Mouse (Mus musculus) cerebellum, adult 9-10 months (tissue): ENCODE measurements around the gene Ifnl3.
A peak's percentile ranks its signal among the peaks of the same experiment; 100 is the strongest.

Source experiments
- DNase-seq: peaks from one replicate; pipeline ENCODE4 v3.0.0; 2022

Ifnl3 gene

DNA sequence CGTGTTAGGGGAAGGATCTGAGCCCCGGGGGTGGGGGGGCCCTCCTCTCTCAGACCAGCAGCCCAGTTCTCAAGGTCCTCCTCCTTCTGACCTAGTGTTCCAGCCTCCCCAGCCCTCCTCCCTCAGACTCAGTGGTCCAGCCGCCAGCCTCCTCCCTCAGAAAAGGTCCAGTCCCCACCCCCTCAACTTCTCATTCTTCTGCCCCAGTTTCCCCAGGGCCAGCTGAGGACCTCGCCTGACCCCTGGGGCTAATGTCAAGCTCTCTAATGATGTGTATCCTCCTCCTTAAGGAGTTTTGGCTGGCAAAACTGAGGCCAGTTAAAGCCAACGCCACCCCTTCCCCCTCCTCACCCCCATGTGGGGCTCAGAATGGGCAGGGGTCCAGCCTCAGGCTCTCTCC is 24.5 kb downstream of the Ifnl3 start, which contains the start of gene Nccrp1:
TSS of gene Nccrp1 (minus strand) at position 101 of the 400 bp plus-strand sequence.
- DNase-seq = no peak

DNA sequence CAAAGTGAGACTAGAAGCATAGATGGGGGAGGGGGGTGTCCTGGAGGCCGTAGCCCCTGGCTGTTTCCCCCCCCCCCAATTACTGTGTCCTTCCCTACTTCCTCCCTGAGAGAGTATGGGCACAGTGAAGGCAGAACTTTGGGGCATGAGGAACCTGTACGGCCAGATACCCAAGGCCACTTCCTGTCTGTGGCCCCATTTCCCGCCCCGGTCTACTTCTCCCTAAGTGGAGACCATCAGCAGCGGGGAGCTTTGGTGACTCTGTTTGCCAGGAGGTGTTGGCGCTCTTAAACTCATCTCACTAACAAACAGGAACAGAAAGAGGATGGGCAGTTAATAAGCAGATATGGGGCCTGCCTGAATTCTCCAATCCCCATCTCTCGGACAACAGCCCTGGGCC is 25.0 kb downstream of the Ifnl3 start:
- no peak for DNase-seq

DNA sequence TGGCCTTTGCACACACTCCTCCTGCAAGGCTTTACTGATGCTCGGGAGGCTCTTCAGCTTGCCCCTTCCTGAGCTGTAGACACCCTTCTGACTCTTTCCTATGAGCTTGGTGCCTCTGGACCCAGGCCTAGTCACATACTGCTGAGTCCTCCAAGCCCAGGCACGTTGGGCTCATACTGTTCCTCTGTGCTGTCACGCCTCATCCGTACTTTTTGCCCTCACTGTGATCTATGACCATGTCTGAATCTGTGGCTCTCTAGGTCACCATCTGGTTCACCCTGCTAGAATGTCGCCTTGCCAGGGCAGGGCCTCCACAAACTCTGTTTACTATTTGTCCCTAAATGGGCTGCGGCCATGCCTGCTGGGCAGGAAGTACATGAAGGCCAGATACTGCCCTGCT is 30.4 kb downstream of the Ifnl3 start:
- DNase-seq = no peak

DNA sequence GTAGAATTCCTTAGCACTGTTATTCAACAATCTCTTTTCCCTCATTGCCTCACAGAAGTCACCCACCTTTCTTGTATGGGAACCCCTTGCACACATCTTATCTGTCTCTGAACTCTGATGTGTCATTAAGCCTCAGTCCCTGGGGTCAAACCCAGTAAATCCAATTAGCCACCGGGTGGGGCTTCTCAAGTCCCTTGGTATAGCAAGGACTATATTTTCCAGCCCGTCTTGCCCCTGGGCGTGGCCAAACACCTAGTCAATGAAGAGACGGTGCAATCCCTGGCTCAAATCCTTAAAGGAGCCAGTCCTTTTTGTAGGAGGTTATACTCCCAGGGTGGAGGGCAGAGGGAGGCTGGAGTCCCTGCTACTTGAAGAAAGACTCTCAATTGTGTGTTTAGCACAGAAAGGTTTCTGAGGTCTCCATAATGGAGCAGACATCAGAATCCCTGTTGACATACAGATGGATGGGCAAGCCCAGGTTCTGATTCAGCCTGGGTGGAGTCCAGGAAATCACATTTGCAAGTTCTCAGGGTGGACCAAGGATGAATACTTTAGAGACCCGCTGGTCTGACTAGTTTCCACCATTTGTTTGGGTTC is 33.4 kb downstream of the Ifnl3 start:
- no peak for DNase-seq

DNA sequence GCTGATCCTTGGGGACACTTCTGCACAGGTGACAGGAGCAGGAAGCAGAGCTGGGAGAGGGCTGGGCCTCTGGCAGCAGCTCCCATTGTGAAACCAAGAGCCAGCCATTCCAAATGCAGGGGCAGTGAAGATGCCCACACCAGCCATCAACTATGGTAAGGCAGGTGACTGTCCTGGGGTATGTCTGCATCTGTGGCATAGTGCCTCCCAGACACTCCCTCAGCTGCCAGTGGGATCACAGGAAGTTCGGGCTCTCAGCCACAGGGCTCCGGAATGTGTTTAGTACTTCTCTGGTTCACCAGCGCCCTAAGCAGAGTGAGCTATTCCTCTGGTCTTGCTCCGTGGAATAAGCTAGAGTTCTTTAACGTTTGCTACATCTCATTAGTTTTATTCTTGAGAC is 34.4 kb downstream of the Ifnl3 start:
- no peak for DNase-seq

DNA sequence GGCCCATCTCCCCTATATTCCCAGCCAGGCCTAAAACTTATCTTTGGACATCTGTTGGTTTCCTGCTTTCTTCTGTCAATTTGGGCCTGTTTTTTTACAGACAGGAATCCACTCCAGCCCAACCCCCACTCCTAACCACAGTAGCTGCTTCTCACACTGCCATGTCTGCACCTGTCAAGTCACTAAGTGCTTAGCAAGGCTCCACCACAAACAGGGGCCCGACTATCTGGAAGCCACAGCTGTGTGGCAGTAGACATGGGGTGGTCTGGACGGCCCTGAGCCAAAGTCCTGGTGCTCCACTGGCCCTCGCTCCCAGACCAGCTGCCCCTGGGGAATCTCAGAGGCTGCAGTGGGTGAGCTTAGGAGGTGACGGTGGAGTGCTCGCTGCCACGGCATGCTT is 35.1 kb downstream of the Ifnl3 start:
- no peak for DNase-seq

DNA sequence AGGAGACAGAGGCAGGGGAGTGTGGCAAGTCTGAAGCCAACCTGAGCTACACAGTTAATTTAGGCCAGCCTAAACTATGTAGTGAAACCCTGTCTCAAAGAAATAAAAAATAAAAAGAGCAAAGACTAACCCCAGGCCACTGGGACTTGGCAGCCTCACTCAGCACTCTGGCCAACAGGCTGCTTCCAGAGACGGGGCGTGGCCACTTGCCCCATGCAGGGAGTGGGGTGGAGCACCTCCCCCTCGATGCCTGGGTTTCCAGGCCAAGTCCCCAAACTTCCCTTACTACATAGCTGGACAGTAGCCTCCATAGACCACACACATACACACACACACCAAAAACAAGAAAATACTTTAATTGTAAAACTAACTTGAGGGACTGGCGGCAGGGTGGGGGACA is 35.9 kb downstream of the Ifnl3 start:
- no peak for DNase-seq

DNA sequence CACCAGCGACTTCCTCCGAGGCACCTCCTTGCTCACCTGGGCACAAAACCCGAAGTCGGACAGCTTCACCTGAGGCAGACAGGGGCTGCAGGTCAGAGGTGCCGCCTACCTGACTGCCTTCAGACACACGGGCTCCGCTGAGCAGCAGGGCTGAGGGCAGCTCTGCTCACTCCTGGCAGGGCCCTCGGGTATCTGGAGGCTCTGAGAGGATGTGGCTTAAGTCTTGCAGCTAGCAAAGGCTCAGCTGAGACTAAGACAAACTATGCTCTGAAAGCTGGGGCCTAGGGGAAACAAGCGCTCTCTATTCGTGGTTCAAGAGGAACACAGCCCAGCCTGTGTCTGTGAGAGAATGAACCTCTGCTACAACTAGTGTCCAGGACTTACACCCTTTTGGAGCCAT is 38.2 kb downstream of the Ifnl3 start:
- no peak for DNase-seq

DNA sequence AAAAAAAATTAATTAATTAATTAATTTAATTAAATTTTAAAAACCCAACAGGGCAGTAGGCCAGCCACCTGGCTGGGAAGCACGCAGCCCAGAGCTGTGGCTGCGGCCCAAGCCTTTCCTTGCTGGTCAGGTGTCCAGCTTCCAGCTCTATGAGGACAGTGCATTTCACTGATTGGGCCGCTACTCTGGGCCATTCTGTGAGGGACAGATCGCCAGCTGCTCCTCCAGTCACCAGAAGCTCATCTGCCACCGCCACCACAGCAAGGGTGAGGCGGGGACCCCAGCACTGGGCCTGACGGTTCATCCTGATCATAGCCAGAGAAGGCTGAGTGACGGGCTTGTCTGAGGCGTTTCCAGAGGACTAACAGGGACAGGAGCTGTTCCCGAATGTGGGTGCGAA is 39.3 kb downstream of the Ifnl3 start:
- peak; percentile 50 for DNase-seq

DNA sequence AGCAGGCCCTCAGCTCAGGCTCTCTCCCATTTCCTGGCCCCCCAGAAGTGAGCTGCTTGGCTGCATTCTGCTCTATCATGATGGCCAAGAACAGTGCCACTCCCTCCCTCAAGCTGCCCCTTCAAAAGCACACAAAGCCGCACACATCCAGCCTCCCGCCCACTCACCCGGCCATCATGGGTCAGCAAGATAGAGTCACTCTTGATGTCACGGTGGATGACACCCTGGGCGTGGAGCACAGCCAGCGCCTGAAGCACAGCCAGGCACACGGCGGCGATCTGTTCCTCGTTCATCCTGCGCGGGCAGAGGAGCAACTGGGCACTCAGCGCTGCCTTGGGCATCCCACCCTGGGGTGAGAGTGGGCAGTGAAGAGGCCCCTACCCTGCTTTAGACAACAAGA is 39.7 kb downstream of the Ifnl3 start:
- DNase-seq = peak; percentile 69

DNA sequence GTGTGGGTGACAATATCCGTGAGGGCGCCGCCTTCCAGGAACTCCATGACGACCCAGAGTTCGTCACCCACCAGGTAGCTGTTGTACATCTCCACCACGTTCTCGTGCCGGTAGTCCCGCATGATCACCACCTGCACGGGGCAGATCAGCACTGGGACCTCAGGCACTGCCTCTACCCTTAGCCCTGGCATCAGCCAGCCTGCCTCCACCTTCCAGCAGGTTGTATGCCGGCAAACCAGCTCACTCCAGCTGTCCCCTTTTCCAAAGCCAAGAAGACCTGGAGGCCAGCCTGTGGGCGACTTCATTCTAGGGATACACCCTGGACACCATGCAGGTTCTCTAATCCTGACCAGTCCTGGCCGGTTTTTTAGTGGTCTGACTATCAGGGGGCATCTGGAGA is 40.3 kb downstream of the Ifnl3 start:
- DNase-seq = peak; percentile 69

DNA sequence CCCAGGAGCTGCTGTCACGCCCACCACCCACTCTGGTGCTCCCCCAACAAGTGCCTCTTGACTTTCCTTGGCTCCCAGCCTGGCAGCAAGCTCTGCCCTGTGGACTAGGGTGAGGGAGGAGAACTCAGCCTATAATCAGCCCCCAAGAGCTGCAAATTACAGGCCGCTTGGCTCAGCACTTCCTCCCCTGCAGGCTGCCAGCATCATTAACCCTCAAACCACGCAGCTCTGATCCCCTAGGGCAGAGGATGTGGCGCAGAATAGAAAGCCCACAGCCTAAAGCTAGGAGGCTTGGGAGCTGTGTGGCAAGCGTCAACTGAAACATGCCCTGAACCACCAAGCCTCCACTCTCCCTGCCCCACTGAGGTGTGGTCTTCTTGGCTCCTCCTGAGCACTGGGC is 42.8 kb downstream of the Ifnl3 start:
- DNase-seq = no peak

DNA sequence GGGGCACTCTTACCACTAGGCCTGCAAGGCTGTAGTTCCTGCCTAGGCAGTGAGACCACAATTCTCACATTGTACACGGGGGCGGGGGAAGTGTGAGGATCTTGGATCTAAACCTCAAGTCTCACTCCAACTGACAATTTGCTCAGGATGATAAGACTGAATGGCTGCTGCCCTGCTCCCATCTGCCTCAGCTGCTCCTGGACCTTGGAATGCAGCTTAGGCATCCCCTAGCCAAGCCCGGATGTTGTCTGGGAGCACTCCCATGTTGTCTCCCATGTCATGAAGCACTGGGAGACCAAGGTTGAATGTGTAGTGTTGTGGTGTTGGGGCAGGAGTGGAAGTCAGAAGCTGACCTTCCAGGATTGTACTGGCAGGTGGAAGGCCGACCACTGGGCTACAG is 44.9 kb downstream of the Ifnl3 start:
- no peak for DNase-seq

DNA sequence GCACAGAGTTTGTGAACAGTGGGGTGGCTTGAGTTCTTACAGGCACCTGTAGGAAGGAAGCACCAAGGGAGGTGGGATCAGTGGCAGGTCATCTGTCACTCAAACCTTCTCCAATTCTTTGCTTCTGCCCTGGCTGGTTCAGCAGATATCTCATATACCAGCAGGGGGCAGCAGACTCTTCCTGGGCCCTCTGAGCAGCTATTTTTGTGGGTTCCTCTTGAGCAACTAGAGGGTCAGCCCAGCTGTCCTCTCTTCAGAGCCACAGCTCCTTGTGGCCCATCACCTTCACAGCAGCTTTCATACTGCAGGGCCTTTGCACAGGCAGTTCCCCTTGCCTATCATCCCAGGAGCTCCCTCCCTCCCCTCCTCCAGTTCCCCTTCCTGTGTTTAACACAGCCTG is 45.6 kb downstream of the Ifnl3 start:
- DNase-seq = peak; percentile 78

DNA sequence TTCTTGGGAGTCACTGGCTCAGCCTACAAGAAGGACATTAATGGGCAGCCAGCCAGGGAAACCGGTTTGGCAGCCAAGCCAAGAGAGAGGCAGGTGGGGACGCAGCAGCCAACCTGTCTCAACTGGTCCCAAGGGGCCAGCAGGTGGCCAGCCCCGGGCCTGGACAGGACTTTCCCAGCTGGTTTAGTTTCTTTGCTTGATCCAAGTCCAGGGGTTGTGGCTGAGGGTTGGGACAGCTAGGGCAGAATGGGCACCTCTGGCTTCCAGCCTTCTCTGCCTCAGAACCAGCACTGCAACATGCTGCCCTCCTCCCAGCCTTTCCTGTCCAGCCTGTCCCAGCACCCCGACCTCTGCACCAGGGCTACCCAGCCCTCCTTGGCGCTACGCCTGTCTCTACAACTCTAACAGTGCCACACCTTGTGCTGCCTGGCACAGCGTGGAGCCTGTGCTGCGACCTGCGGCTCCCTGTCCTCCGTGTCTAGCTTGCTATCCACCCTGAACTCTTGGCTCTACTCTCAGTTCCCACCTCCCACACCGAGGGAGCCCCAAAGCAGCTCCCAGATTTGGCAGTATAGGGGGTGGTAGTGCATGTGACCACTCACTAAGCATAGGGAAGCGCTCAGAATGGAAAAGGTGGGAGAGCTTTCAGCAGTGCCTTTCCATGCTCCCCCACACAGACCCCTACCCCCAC is 47.8 kb downstream of the Ifnl3 start:
- peak; percentile 74 for DNase-seq

DNA sequence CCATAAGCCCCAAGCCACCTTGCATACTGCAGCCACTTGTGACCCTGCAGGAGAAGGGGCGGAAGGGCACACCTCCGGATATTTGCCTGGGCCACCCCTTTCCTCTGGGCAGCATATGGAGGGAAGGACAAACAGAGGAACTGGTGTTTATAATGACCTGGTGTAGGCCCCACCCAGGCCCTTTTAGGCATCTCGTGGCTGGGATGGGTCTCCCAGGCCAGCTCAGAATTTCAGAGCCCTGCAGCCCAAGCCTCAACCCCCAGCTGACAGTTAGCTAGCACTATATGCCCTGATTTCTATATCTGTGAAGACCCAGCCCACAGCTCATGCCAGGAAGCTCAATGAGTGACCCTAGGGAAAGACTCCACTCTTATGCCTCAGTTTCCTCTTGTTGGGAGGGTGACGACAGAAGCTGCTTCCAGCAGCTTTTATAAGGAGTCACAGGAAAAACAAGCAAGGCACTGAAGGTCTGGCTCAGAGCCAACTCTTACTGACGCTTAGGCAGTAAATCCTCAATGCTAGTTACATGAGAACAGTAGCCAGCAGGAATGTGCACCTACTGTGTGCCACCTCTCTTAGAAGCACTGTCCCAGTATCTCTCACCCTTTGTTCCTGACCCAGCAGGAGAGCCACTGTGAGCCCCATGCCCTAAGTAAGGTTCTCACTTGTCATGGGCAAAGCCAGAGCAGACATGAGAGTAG is 48.5 kb downstream of the Ifnl3 start:
- DNase-seq = no peak

DNA sequence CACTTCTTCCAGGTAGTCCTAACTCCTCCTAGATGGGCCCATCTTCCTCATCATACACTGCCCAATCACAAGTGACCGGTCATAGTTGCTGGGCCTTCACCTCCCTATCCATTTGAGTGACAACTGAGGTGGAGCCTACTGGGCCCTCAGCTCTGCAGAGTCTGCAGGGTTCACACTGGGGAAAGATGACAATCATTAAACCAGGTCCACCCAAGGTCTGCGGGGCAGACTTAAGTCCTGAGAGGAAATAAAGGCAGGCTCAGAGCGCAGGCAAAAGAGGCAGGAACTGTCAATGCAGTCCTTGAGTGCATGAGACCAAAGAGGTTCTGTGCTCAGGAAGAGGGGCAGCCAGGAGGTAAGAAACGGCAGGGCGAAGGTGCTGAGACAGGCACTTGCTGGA is 50.1 kb downstream of the Ifnl3 start:
- DNase-seq = no peak

DNA sequence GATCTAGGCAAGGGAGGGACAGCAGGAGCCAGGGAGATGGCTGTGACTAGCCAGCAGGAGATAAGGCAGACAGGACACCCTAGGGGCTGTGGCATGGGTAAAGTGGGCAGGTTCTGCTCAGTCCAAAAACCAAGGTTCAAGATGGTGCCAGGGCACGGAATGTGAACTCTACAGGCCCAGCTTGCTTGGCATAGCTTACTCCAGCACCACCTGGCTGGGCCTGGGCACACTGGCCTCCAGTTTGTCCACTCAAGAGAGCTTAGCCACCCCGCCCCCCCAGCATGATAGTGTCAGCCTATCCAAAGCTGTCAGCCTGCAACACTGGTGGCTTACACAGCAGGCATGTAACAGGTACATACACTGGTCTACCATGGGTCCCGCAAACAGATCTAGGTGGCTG is 50.6 kb downstream of the Ifnl3 start:
- no peak for DNase-seq
